Comparison of ENCODE assay signal across 23 mouse cellular contexts in the genomic region with DNA sequence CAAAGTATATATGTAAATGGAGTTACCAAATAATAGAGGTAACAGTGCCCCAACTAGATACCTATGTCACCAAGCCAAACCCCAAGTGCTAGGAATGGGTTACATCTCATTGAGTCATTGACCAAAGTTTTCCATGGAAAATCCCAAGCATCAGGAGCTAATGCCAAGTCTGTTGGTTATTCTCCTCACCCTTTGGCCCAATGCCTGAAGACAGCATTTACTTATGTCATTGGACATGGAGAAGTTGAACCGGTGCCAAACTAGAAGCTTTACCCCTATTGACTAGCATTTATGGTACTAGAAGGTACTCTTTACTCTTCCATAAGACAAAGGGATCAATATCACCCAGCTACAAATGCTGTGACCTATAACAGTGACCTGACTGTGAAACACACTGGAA.
DNase-seq lines count a peak whose midpoint lies in the region; ATAC-seq and TF ChIP-seq lines count a peak whose summit lies in the region.
"Had no signal": no experiment of that assay in that cellular context is flagged by ENCODE, and none has a peak within 500 bp of the region (broad histone marks: within the 10 kb centered on the region; RNA-seq: fewer than 3 reads in every experiment).

No protein-coding gene starts in this region.

- no peak overlapping the region for H3K9ac ChIP-seq in lung, embryonic 14.5 days
- H3K9ac ChIP-seq: embryonic facial prominence, embryonic 13.5 days; embryonic facial prominence, embryonic 15.5 days; forebrain, embryonic 13.5 days; forebrain, embryonic 15.5 days; forebrain, postnatal 0 days had no signal

- peak; percentile 39 for DNase-seq in lung, embryonic 14.5 days
- DNase-seq in lung, postnatal 14 days, result no peak
- DNase-seq in 3T3-L1 (ENCODE audit: low read depth, low spot score) (peak; percentile 84), NIH3T3 (ENCODE audit: low read depth) (peak; percentile 60)
- no peak for DNase-seq in T-cell, adult 2 months (ENCODE audit: low spot score)
- DNase-seq in spleen, adult 18-20 months, result no peak
- DNase-seq: adrenal gland, adult 2 months; adrenal gland, postnatal 10 days; adrenal gland, postnatal 25 days; cerebellum, adult 11-12 months; cerebellum, adult 2 months; cerebellum, adult 9-10 months; cerebellum, postnatal 14 days; cerebellum, postnatal 36 days; embryo, embryonic 11 days; forebrain, postnatal 0 days had no signal

- no peaks in the 10 kb centered on the region for H3K36me3 ChIP-seq in lung, embryonic 14.5 days (ENCODE audit: insufficient read depth)
- H3K36me3 ChIP-seq: embryonic facial prominence, embryonic 13.5 days; embryonic facial prominence, embryonic 15.5 days; forebrain, embryonic 15.5 days had no signal

- WGBS in lung, embryonic 14.5 days, result 83% methylated on average over 1 of the region's 1 CpGs

- no peak overlapping the region for H3K4me2 ChIP-seq in lung, embryonic 14.5 days
- H3K4me2 ChIP-seq: embryonic facial prominence, embryonic 13.5 days; embryonic facial prominence, embryonic 15.5 days; forebrain, embryonic 13.5 days; forebrain, embryonic 15.5 days had no signal

- H3K27me3 ChIP-seq in lung, embryonic 14.5 days (ENCODE audit: insufficient read depth, low read length), result no peaks in the 10 kb centered on the region
- H3K27me3 ChIP-seq: embryonic facial prominence, embryonic 13.5 days; embryonic facial prominence, embryonic 15.5 days; forebrain, embryonic 13.5 days; forebrain, embryonic 15.5 days had no signal

- no peaks in the 10 kb centered on the region for H3K4me1 ChIP-seq in lung, embryonic 14.5 days (ENCODE audit: insufficient read depth)
- H3K4me1 ChIP-seq: forebrain, embryonic 13.5 days; forebrain, embryonic 15.5 days had no signal

- H3K27ac ChIP-seq in lung, embryonic 14.5 days (ENCODE audit: low read depth), result no peak overlapping the region
- H3K27ac ChIP-seq: embryonic facial prominence, embryonic 13.5 days; embryonic facial prominence, embryonic 15.5 days; forebrain, embryonic 13.5 days; forebrain, embryonic 15.5 days had no signal

- no peak for ATAC-seq in lung, embryonic 14.5 days (ENCODE audit: insufficient read depth)
- ATAC-seq in erythroid progenitor cell, adult 5-6 weeks (replicated peaks; ENCODE audit: low FRiP score, poor library complexity, severe bottlenecking), result no peak
- ATAC-seq: activated CD4-positive, CD25-positive, alpha-beta regulatory T cell, adult 4 months; forebrain, embryonic 13.5 days; forebrain, embryonic 15.5 days; forebrain, postnatal 0 days had no signal

- H3K9me3 ChIP-seq in lung, embryonic 14.5 days (ENCODE audit: low read depth, low read length), result no peaks in the 10 kb centered on the region
- H3K9me3 ChIP-seq: embryonic facial prominence, embryonic 13.5 days; embryonic facial prominence, embryonic 15.5 days; forebrain, embryonic 13.5 days; forebrain, embryonic 15.5 days had no signal

- H3K4me3 ChIP-seq in lung, embryonic 14.5 days (ENCODE audit: low read depth, low read length), result no peak overlapping the region
- H3K4me3 ChIP-seq: embryonic facial prominence, embryonic 13.5 days; embryonic facial prominence, embryonic 15.5 days; erythroblast, embryonic 14.5 days; forebrain, embryonic 13.5 days; forebrain, embryonic 15.5 days had no signal

- no peak for TF ChIP-seq CTCF in lung, embryonic 14.5 days (IDR thresholded peaks at IDR 0.05; ENCODE audit: low read depth)

Comparison
In these comparisons a context has a peak if more than half of its experiments do, and no peak if none do; other contexts are left out.
1. DNase-seq: peak in lung, embryonic 14.5 days (single experiment), 3T3-L1 (single experiment) and NIH3T3 (single experiment); none in lung, postnatal 14 days (single experiment), T-cell, adult 2 months (single experiment) and spleen, adult 18-20 months (0 of 2).